Mouse (Mus musculus) adrenal gland, adult 8-10 months (tissue): ENCODE data around the gene Grn. TPM values are rescaled to one million over a fixed set of nuclear protein-coding genes. Genes with fewer than 3 reads are reported as not detected.
A peak's percentile ranks its signal among the peaks of the same experiment; 100 is the strongest.

Experiments
- DNase-seq: peaks from one replicate; pipeline ENCODE4 v3.0.0; 2022
- total RNA-seq, 4 experiments: library from RNA; stranded (reverse); gene quantifications; 2 replicates each; pipeline ENCODE4 v1.2.4; 2022

Grn gene
- total RNA-seq, 4 experiments from 2014 or later, result 171 to 220 (median 202) TPM

- no peak for DNase-seq
Observed at GRCm38 (mm10) chr11:102425555-102426316, 4.4 kb upstream of the Grn start.

DNA sequence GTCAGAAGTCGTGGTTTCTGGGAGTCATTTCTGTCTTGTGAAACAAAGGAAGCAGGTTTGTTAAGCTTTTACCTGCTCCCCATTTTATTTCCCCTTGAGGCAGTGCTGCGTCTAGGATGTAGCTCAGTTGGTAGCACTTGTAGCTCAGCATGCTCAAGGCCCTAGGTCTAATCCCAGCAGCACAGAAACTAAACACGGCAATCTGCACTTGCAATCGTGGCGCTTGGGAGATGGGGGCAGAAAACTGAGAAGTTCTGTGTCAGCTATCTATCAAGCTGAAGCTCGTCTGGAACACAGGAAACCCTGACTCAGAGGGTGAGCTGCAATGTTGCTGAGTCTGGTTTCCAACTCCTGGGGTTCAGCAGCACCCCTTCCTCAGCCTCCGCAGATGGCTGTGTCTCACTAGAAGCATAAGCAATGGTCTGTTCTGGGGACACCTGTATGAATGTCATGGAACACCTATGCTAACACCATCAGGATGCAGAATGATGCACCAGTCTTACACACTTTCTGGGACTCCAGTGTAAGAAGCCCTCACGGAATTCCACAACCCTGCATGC is 1.1 kb upstream of the Grn start:
- DNase-seq, result no peak

DNA sequence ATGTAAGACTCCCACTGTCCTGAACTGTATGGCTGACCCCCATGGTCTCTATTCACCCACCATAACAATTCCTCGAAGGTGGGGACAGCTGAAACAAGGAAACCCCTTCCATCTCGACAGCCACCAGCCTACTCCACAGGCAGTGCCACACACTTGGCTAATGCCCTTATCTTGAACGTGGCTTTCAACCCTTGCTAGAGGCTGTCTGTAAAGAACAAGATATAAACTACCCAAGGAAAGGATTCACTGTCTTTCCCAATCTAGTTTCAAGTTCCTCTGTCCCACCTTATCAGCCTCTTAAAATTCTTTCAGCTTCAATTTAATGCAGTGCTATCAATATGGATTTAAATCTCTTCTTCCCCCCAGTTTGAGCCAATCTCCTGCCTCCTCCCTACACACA is 564 bp upstream of the Grn start:
- DNase-seq, result no peak

DNA sequence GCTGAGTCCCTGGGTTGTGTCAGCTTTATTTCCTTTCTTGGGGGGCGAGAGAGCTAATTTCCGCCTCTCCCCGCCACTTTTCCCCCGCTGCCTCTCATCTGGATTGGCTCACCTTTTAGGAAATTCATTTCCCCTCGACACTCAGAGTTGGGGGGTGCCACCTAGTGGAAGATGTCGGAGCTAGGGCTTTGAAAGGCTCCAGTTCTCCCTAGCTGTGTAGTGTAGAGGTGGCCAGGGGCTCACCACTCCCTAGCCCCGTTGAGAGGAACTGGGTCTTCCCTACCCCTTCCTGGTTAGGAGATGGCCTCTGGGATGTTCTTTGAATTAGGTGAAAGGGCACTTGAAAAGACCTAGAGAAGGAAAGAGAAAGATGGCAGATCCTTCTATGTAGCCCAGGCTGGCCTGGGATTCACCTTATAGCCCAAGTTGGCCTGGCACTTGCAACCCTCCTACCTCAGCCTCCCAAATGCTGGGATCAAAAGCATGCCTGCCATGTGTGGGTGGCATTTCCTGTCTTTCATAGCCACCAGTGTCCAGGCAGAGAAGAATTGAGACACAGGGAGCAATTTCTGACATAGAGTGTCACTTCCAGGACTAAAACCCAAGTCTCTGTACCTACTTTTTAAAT is 1.0 kb downstream of the Grn start:
- peak; percentile 72 for DNase-seq

DNA sequence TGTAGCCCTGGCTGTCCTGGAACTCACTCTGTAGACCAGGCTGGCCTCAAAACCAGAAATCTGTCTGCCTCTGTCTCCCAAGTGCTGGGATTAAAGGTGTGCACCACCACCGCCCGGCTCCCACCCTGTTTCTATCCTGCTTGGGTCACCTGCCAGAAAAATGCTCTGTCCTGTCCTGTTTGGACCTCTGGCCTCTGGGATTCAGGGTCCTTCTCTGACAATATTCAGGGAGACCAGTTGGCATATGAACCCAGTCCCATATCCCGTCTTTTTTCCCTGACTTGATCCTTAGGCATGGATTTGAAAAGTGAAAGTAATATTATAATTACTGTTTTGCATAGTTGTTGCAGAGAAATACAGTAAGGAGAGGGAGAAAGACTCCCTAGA is 1.6 kb downstream of the Grn start:
- DNase-seq, result no peak

GRCm38 (mm10) chr11:102432115-102432843 is 2.2 kb downstream of the Grn start:
- DNase-seq, result no peak

DNA sequence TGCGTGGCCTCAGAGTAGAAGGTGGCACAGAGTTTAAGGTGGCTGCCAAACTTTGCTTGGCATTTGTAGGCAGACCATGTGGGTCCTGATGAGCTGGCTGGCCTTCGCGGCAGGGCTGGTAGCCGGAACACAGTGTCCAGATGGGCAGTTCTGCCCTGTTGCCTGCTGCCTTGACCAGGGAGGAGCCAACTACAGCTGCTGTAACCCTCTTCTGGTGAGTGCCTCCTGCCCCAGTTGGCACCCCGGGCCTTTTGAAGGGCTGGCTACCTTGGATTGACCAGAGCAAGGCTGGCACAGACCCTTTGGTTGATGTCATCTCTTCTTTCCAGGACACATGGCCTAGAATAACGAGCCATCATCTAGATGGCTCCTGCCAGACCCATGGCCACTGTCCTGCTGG is 2.8 kb downstream of the Grn start:
- DNase-seq, result peak; percentile 94

DNA sequence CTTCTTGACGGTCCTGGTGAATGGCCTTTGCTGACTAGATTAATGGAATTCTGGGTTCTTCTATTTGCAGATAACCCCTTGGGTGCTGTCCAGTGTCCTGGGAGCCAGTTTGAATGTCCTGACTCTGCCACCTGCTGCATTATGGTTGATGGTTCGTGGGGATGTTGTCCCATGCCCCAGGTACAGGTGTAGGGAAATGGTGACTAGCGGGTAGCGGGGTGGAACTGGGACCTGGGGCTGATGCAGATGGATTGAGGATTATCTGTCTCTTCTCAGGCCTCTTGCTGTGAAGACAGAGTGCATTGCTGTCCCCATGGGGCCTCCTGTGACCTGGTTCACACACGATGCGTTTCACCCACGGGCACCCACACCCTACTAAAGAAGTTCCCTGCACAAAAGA is 3.8 kb downstream of the Grn start:
- DNase-seq, result no peak

GRCm38 (mm10) chr11:102434406-102434805 is 4.3 kb downstream of the Grn start:
- DNase-seq, result peak; percentile 78

DNA sequence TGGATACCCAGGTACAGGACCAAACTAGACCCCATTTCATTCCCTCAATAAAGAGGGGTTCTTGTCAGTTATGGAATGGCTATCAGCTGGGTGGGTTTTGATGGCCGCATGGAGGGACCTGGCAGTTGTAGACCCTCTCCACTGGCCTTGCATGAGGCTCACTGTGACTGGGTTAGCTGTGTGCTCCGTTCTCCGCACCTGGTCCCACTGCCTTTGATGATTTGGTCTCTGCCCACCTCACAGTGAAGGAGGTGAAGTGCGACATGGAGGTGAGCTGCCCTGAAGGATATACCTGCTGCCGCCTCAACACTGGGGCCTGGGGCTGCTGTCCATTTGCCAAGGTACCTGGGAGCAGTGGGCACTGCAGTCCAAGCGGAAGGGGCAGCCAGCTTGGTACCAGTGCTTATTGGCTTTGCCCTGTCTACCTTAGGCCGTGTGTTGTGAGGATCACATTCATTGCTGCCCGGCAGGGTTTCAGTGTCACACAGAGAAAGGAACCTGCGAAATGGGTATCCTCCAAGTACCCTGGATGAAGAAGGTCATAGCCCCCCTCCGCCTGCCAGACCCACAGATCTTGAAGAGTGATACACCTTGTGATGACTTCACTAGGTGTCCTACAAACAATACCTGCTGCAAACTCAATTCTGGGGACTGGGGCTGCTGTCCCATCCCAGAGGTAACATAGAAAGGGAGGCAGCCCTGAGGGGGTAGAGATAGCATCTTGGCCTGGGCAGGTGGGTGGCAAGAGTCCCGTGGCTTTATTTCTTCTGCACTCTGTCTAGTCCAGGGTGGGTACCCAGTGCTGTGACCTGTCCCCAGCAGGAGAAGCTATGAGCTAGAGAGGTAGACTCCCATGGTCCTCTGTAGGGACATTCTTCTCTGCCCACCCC is 4.9 kb downstream of the Grn start:
- no peak for DNase-seq

DNA sequence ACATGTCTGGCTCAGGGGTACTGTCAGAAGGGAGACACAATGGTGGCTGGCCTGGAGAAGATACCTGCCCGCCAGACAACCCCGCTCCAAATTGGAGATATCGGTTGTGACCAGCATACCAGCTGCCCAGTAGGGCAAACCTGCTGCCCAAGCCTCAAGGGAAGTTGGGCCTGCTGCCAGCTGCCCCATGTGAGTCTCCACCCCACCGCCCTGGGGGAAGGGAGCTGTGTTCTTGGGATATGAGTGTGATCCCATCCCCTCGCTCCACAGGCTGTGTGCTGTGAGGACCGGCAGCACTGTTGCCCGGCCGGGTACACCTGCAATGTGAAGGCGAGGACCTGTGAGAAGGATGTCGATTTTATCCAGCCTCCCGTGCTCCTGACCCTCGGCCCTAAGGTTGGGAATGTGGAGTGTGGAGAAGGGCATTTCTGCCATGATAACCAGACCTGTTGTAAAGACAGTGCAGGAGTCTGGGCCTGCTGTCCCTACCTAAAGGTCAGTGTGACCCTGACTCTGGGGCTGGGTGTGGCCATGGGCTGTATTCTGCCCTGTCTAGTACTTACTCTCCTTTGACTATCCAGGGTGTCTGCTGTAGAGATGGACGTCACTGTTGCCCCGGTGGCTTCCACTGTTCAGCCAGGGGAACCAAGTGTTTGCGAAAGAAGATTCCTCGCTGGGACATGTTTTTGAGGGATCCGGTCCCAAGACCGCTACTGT is 5.8 kb downstream of the Grn start:
- DNase-seq, result peak; percentile 58

DNA sequence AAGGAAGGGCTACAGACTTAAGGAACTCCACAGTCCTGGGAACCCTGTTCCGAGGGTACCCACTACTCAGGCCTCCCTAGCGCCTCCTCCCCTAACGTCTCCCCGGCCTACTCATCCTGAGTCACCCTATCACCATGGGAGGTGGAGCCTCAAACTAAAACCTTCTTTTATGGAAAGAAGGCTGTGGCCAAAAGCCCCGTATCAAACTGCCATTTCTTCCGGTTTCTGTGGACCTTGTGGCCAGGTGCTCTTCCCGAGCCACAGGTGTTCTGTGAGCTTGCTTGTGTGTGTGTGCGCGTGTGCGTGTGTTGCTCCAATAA is 6.3 kb downstream of the Grn start:
- DNase-seq, result no peak

DNA sequence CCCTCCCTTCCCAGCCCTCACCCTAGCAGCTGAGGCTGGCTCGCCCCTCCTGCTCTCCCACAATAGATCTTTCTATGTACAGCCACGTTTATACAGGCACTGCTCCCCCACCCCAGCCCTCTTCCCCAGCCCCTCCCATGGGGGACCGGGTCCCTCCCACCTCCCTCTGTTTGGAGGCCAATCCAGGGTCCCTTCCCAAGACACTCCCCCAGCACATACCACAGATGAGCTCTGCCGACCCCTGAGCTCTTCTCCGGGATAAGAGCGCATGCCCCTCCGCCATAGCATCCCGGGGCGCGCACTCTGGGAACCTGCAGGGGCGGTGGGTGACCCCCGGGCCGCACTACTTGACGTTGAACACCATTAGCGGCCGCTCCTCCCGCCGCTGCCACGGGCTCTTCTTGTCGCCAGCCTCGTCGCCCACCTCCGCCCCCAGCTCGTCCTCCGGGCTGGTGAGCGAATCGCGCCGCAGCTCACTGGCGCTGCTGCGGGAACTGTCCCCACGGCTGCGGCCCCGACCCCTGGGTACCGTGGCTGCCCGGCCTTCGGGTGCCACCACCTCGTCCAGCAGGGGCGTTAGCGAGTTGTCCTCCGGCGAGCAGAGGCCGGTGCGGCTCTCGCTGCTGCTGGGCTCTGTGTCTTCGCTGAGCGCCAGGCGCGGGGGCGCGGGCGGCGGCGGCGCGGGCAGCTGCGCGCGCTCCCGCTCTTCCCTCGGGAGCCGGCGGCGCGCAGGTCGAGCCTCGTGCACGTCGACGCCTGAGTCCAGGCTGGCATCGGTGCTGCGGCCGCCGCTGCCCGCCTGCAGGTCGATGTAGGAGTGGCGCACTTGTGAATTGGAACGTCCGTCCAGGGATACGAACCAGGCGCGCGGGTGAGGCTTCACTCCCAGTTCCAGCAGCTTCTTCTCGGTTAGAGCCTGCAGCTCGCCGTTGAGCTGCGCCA is 7.3 kb downstream of the Grn start:
- DNase-seq, result peak; percentile 65

GRCm38 (mm10) chr11:102438212-102439092 is 8.3 kb downstream of the Grn start:
- peak; percentile 61 for DNase-seq

GRCm38 (mm10) chr11:102439093-102440082 is 9.3 kb downstream of the Grn start:
- no peak for DNase-seq

- DNase-seq, result no peak
Observed at GRCm38 (mm10) chr11:102440255-102440654, 10.1 kb downstream of the Grn start.

- no peak for DNase-seq
Observed at GRCm38 (mm10) chr11:102441434-102441833, 11.3 kb downstream of the Grn start.

GRCm38 (mm10) chr11:102442089-102442488 is 12.0 kb downstream of the Grn start:
- DNase-seq, result no peak
